Mouse (Mus musculus) Patski (cell line): Measurements from ENCODE around the gene Twf2. TPM values are rescaled to one million over a fixed set of nuclear protein-coding genes. Genes with fewer than 3 reads are reported as not detected.
A peak's percentile ranks its signal among the peaks of the same experiment; 100 is the strongest.

Experiments
- ATAC-seq: fragments of 100-300 bp; one replicate; pipeline ENCODE4 v1.8.0; 2021
- CTCF ChIA-PET: fragments of 350-600 bp; sonication (Branson Sonifier 250); formaldehyde crosslinking; loops from one replicate; lab custom pipeline; 2022; ENCODE audit warnings: inconsistent platforms; lab: Charles Lee
- POLR2A ChIA-PET: fragments of 350-600 bp; sonication (Branson Sonifier 250); formaldehyde crosslinking; loops from one replicate; lab custom pipeline; 2022; ENCODE audit warnings: antibody characterized with exemption, inconsistent platforms; lab: Charles Lee
- DNase-seq: peaks from one replicate; pipeline ENCODE4 v3.0.0-alpha.2; 2011; ENCODE audit warnings: low read depth, low spot score
- H3K27me3 ChIP-seq: fragments of 371-371 bp; one replicate; pipeline ENCODE4 v1.5.1; 2021
- CTCF ChIP-seq: fragments of 100-300 bp; IDR thresholded peaks from one replicate; pipeline ENCODE4 v1.5.1; 2021
- in situ Hi-C: fragments of 300-500 bp; cut with MboI; formaldehyde crosslinking; loops from 3 replicates; pipeline ENCODE4 v1.11.1; 2018; ENCODE audit warnings: low pct_unique_long_range_greater_than_20kb, mixed read lengths
- polyA plus RNA-seq: library from polyadenylated mRNA; unstranded; gene quantifications from one replicate; pipeline ENCODE4 v1.2.3, GENCODE M21; 2021

Twf2 gene
- polyA plus RNA-seq, 1 experiment from 2014 or later, result 30.7 TPM

DNA sequence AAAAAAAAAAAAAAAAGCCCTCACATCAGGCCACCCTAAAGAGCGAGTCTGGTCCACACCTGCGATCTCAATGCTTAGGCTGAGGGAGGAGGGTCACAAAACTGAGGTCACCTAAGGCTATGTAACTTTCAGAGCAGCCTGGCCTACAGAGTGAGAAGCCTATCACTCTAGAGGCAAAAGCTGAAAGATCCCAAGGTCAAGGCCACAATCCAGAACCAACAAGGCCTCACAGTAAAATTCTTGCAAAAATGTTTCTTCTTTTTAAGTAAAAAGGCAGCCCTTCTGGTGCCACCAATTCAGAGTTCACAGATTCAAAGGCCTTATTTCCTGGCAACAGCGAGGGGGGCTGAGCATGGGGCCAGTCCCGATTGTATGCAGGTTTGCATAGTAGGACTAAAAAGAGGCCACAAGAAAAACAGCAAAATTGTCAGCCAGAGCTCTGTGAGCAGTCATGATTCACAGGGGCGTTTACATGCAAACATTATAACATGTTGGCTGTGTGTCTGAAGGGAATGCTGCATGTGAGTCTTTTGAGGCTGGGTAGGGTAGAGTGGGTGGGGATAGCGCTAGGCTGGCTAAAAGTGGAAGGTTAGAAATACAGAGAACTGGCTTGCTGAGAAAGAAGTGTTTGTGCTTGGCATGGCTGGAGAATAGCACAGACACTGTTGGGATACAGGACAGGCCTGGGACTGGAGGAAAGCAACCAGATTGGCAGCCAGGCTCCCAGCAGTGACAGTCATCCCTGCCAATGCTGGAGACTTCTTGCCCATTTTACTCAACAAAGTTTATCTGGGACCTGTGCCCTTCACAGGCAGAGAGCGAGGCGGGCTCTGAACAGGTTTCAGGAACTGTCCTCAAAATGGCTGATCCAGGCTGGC, 8.7 kb upstream of the Twf2 start:
- CTCF ChIA-PET, result interaction anchor here (1.5 kb wide), 1 partner anchor 10 kb away, joined by 4 read pairs; no protein-coding TSS in a partner anchor
- in situ Hi-C loops, result loop anchor here (25.0 kb wide), 1 partner anchor 1118 kb away; no protein-coding TSS in a partner anchor
- POLR2A ChIA-PET, result no interaction called here
- DNase-seq, result no peak
- no peaks in the 10 kb centered on the region for H3K27me3 ChIP-seq
- TF ChIP-seq CTCF, result no peak
- no peak for ATAC-seq

- POLR2A ChIA-PET, result no interaction called here
- in situ Hi-C loops, result loop anchor here (25.0 kb wide), 1 partner anchor 1117 kb away; no protein-coding TSS in a partner anchor
- no peak for DNase-seq
- CTCF ChIA-PET, result interaction anchor here (0.9 to 3.3 kb wide), 3 partner anchors 11 to 24 kb away, joined by 3 to 13 read pairs (median 10); no protein-coding TSS in a partner anchor
- H3K27me3 ChIP-seq, result no peaks in the 10 kb centered on the region
- ATAC-seq, result no peak
- no peak for TF ChIP-seq CTCF
Observed at GRCm38 (mm10) chr9:106195693-106196092, 7.2 kb upstream of the Twf2 start.

DNA sequence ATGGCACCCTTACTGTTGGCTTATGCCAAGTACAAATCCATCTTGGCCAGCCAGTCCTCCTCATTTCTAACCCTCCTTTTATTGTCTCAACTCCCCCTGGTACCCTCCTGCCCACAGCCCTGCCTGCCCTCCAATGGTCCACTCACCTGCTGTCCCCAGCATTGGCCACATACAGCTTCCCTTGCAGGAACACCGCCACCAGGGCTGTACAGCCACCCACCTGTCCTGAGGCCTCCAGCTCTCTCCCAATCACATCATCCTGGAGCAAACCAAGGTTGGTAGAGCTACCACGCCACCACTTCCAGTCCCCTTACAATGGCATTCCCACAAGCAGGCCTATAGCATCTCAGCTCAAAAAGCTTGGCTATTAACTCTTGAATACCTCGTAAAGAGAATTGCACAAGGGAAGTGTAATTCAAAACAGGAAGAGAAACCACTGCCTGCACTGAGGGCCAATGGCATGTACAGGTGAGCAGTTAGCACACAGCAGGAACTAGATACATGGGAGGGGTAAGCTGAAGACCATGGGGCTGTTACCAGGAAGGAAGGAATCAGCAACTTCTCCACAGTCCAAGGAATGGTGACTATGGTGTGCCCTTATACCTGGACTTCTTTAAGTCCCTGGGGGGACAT, 5.7 kb upstream of the Twf2 start:
- DNase-seq, result no peak
- in situ Hi-C loops, result loop anchor here (25.0 kb wide), 1 partner anchor 1115 kb away; no protein-coding TSS in a partner anchor
- ChIA-PET POLR2A (interaction anchor here (0.5 to 0.6 kb wide), 2 partner anchors 12 to 13 kb away, joined by 3 read pairs; no protein-coding TSS in a partner anchor), CTCF (interaction anchor here (1.2 to 3.3 kb wide), 4 partner anchors 12 to 83 kb away, joined by 3 to 13 read pairs (median 6); partner anchors contain the start of gene Poc1a)
- no peak for TF ChIP-seq CTCF
- no peaks in the 10 kb centered on the region for H3K27me3 ChIP-seq
- no peak for ATAC-seq

DNA sequence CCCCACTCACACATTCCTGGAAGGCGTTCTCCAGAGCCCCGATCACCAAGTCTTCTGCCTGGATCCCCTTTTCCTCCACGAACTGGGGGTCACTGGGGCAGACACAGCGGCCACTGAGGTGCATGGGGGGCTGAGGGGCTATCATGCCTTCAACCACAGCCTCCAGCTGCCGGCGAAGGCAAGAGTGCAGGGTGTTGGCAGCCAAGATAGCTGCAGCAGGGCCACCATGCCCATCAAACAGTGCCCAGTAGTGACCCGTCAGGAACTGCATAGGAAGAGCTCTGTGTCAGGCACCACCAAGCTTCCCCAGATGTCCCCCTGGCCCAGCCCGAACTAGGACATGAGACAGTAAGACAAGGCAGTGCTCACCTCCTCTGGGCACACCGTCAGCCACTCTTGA, 5.2 kb upstream of the Twf2 start:
- no peak for ATAC-seq
- CTCF ChIA-PET, result interaction anchor here (3.3 kb wide), 2 partner anchors 15 to 26 kb away, joined by 10 to 13 read pairs; no protein-coding TSS in a partner anchor
- TF ChIP-seq CTCF, result no peak

GRCm38 (mm10) chr9:106198962-106199458, 3.9 kb upstream of the Twf2 start:
- in situ Hi-C loops, result loop anchor here (25.0 kb wide), 1 partner anchor 1113 kb away; no protein-coding TSS in a partner anchor
- no peak for TF ChIP-seq CTCF
- POLR2A ChIA-PET, result interaction anchor here (0.8 to 1.6 kb wide), 2 partner anchors 22 to 28 kb away, joined by 3 to 5 read pairs; partner anchors contain the start of gene Wdr82
- H3K27me3 ChIP-seq, result no peaks in the 10 kb centered on the region
- CTCF ChIA-PET, result interaction anchor here (3.3 kb wide), 1 partner anchor 13 kb away, joined by 13 read pairs; no protein-coding TSS in a partner anchor
- DNase-seq (no peak), ATAC-seq (peak; percentile 60)

More for the DNA sequence above, 5.2 kb upstream of the Twf2 start:
- POLR2A ChIA-PET, result interaction anchor here (0.5 kb wide), 1 partner anchor 12 kb away, joined by 3 read pairs; no protein-coding TSS in a partner anchor
- H3K27me3 ChIP-seq, result no peaks in the 10 kb centered on the region
- no peak for DNase-seq
- in situ Hi-C loops, result loop anchor here (25.0 kb wide), 1 partner anchor 1115 kb away; no protein-coding TSS in a partner anchor

DNA sequence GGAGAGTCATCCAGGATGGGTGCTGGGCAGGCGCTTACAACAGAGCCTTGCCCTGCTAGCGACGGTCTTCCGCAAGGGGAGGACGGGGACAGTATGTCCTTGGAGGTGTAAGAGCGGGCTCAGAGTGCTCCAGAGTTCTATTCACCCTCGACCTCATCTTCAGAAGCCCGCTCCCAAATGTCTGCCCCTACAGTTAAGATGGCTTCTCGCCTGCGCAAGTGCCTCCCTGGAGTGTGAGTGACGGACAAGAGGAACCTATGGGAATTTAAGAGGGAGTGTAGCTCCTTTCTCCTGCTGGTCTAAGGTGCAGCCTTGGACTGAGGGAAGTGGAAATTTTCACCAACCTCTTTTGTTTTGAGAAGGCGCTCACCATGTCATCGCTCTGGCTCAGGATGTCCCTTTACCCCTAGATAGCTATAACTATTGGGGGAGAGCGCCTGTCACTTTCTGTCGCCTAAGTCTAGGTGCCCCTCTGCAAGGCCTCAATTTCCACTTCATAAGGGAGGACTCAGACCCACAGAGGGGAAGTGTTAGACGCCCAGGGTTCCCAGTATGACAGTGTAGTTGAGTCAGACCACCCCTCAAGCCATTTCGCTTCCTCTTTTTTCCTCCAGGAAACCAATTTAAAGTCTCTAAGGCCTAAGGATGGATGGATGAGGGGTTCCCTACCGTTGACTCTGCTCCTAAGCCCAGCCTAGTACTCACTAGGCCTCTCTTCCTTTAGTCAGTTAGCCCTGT, 3.2 kb upstream of the Twf2 start, which contains the start of gene Ppm1m:
Ppm1m (minus strand) TSS at position 212 of the 738 bp plus-strand sequence.
- ChIA-PET POLR2A (interaction anchor here (0.6 to 1.6 kb wide), 3 partner anchors 21 to 29 kb away, joined by 3 to 5 read pairs (median 4); partner anchors contain the start of gene Wdr82), CTCF (no interaction called here)
- in situ Hi-C loops, result loop anchor here (25.0 kb wide), 1 partner anchor 1113 kb away; no protein-coding TSS in a partner anchor
- no peak for DNase-seq
- no peak for TF ChIP-seq CTCF
- ATAC-seq, result no peak
- no peaks in the 10 kb centered on the region for H3K27me3 ChIP-seq

- CTCF ChIA-PET, result interaction anchor here (3.9 kb wide), 1 partner anchor 11 kb away, joined by 16 read pairs; no protein-coding TSS in a partner anchor
- DNase-seq, result no peak
- no peak for ATAC-seq
- in situ Hi-C loops, result no loop called here
- no peaks in the 10 kb centered on the region for H3K27me3 ChIP-seq
- POLR2A ChIA-PET, result no interaction called here
- no peak for TF ChIP-seq CTCF
Observed at GRCm38 (mm10) chr9:106201895-106202294, 1.0 kb upstream of the Twf2 start.

DNA sequence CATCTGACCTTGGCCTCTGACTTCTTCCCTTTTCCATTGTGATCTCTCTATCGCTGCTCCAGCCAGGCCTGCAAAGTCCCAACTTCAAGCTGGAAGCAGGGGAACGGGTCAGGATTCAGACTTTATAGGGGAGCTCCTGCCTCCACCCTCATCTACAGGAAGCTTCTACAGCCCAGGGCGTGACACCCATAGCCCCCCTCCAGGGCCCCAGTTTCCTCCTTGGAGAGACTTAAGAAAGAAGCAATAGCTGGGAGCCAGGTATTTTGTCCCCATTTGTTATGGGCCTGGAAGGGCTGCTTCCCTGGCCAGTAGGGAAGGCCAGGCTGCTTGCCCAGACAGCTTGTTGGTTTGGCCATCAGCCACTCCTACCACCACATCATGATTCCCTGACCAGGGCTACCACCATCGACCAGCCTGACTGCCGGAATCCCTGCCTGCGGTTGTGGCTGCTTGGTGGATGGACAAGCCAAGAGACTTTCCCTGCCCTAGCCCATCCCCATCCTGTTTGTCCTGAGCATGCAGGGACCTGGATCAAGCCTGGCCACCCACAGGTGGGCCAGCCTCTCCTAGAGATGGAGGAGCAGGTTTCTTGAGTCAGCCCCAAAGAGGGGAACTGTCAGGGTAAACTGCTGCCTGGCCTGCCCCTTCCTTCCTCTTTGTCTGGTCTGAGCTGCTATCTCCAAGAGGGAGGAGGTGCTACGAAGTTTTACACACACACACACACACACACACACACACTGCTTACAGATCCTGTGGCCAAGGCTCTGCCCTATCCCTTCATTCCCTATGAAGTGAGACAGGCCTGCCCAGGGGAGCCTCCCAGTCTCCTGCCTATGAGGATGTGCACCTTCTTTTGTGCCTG, 1.3 kb downstream of the Twf2 start:
- in situ Hi-C loops, result no loop called here
- ChIA-PET CTCF (interaction anchor here (1.2 to 3.9 kb wide), 3 partner anchors 9 to 32 kb away, joined by 4 to 16 read pairs (median 6); no protein-coding TSS in a partner anchor), POLR2A (no interaction called here)
- TF ChIP-seq CTCF, result no peak
- H3K27me3 ChIP-seq, result no peaks in the 10 kb centered on the region
- DNase-seq (no peak), ATAC-seq (no peak)
